Mouse (Mus musculus): ENCODE measurements around the gene Oser1. TPM values are rescaled to one million over a fixed set of nuclear protein-coding genes. Genes with fewer than 3 reads are reported as not detected.

Gene Oser1
- polyA plus RNA-seq, 1 experiment from 2014 or later, result 74.9 TPM

DNA sequence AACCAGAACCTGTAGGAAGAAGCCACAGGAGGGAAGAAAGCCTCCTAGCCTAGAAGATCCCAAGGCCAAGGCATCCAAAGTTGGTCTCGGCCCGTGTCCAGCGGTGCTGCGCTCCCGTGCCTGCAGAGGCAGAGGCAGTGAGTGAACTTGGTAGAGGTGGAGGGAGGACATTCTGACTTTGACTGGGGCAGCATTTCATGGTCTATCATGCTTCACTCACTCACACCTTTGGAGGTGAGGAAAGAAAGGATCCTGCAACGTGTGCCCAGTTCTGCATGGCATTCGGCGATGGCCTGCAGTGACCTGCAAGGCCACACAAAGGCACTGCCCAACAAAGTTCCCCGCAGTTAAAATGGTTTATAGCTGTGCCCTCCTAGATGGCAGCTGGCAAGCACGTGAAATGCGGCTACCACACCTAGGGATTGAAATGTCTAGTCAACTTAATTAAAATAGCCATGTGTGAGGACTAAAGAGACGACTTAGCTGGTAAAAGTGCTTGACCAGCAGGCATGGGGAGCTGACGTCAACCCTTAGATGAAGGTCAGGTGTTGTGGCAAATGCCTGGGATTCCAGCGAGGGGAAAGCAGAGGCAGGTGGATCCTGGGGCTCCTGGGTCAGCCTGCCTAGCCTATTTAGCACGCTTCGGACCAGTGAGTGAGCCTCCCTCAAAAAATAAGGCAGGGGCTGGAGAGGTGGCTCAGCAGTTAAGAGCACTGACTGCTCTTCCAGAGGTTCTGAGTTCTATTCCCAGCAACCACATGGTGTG is 63.5 kb downstream of the Oser1 start:
- TF ChIP-seq CTCF (IDR thresholded peaks at IDR 0.05; ENCODE audit: low read depth), result no peak
- 67% methylated on average over 16 of the region's 16 CpGs for WGBS
- ATAC-seq (replicated peaks; ENCODE audit: low FRiP score, low read depth), result no peak

DNA sequence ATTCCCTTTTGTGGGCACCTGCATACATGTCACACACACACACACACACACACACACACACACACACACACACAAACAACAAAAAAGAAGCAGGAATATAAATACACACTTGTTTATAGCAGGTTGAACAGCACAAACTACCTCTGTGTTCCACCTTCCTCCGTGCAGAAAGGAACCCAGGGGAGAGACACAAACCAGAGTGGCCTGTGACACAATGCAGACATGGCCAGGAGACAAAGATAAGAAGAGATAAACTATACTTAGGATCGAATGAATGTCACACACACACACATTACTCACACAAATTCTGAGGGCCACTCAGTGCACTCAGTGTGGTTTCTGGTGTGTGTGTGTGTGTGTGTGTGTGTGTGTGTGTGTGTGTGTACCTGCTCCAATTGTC is 65.2 kb downstream of the Oser1 start:
- TF ChIP-seq CTCF (IDR thresholded peaks at IDR 0.05; ENCODE audit: low read depth), result no peak
- H3K4me1 ChIP-seq (replicated peaks; ENCODE audit: insufficient read depth, low read length), result no peaks in the 10 kb centered on the region
- no peak for DNase-seq (ENCODE audit: low spot score)
- no peak overlapping the region for H3K4me3 ChIP-seq (replicated peaks; ENCODE audit: low read depth, low read length)
- H3K36me3 ChIP-seq (ENCODE audit: insufficient read depth, low read length), result no peaks in the 10 kb centered on the region
- H3K27ac ChIP-seq, result no peak overlapping the region
- H3K27me3 ChIP-seq (ENCODE audit: insufficient read depth, low read length), result no peaks in the 10 kb centered on the region
- 73% methylated on average over 2 of the region's 2 CpGs for WGBS
- no peak for ATAC-seq (replicated peaks; ENCODE audit: low FRiP score, low read depth)
- H3K9me3 ChIP-seq (replicated peaks; ENCODE audit: low read length), result no peaks in the 10 kb centered on the region
- no peak overlapping the region for H3K9ac ChIP-seq (ENCODE audit: low read depth, low read length)
- no peak overlapping the region for H3K4me2 ChIP-seq (ENCODE audit: low read length)

More for the DNA sequence above, 63.5 kb downstream of the Oser1 start:
- no peak overlapping the region for H3K4me2 ChIP-seq (ENCODE audit: low read length)
- H3K4me3 ChIP-seq (replicated peaks; ENCODE audit: low read depth, low read length), result no peak overlapping the region
- no peaks in the 10 kb centered on the region for H3K27me3 ChIP-seq (ENCODE audit: insufficient read depth, low read length)
- no peak overlapping the region for H3K9ac ChIP-seq (ENCODE audit: low read depth, low read length)
- DNase-seq (ENCODE audit: low spot score), result no peak
- H3K27ac ChIP-seq, result no peak overlapping the region
- no peaks in the 10 kb centered on the region for H3K9me3 ChIP-seq (replicated peaks; ENCODE audit: low read length)
- H3K4me1 ChIP-seq (replicated peaks; ENCODE audit: insufficient read depth, low read length), result no peaks in the 10 kb centered on the region
- no peaks in the 10 kb centered on the region for H3K36me3 ChIP-seq (ENCODE audit: insufficient read depth, low read length)

GRCm38 (mm10) chr2:163358662-163359061 is 65.8 kb downstream of the Oser1 start:
- DNase-seq (ENCODE audit: low spot score) (no peak), ATAC-seq (replicated peaks; ENCODE audit: low FRiP score, low read depth) (no peak)
- Histone ChIP-seq H3K4me1 (replicated peaks; ENCODE audit: insufficient read depth, low read length) (no peaks in the 10 kb centered on the region), H3K4me2 (ENCODE audit: low read length) (no peak overlapping the region), H3K4me3 (replicated peaks; ENCODE audit: low read depth, low read length) (no peak overlapping the region), H3K36me3 (ENCODE audit: insufficient read depth, low read length) (no peaks in the 10 kb centered on the region), H3K27me3 (ENCODE audit: insufficient read depth, low read length) (no peaks in the 10 kb centered on the region), H3K9ac (ENCODE audit: low read depth, low read length) (no peak overlapping the region), H3K27ac (no peak overlapping the region), H3K9me3 (replicated peaks; ENCODE audit: low read length) (no peaks in the 10 kb centered on the region)
- TF ChIP-seq CTCF (IDR thresholded peaks at IDR 0.05; ENCODE audit: low read depth), result no peak
- WGBS, result 62% methylated on average over 5 of the region's 5 CpGs

DNA sequence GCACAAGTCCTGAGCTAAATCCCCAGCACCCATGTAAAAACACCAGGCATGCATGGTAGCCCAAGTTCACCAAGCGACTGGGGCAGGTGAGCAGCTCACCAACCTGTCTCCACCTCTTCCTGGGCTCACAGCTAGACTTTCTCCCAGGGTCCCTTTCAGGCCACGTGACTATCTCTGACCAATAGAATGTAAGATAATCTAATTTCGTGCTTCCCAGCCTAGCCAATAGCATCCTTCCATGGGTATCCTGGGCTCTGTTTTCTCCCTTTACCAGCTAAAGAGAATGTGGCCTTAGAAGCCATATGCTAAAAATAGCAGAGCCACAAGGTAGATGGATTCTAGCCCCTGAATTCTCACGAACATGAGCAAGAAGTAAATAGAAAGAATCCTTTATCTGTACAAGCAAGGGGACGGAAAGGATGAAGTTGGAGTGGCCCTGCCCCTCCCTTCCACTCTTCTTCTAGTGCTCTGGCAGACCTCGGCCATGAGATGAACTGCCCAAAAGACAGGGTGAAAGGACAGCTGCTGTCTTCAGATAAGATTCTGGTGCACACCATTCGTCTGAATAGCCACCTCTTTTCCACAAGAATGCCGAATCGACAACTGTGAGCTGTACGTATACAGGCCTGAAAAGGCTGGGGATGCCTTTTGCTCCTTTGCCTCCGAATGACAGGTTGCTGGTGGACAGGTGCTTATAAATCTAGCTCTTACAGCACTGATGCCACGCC is 68.2 kb downstream of the Oser1 start:
- Histone ChIP-seq H3K9ac (ENCODE audit: low read depth, low read length) (no peak overlapping the region), H3K9me3 (replicated peaks; ENCODE audit: low read length) (no peaks in the 10 kb centered on the region), H3K4me1 (replicated peaks; ENCODE audit: insufficient read depth, low read length) (no peaks in the 10 kb centered on the region), H3K4me2 (ENCODE audit: low read length) (no peak overlapping the region), H3K27me3 (ENCODE audit: insufficient read depth, low read length) (no peaks in the 10 kb centered on the region), H3K36me3 (ENCODE audit: insufficient read depth, low read length) (no peaks in the 10 kb centered on the region), H3K27ac (no peak overlapping the region), H3K4me3 (replicated peaks; ENCODE audit: low read depth, low read length) (no peak overlapping the region)
- 82% methylated on average over 12 of the region's 12 CpGs for WGBS
- DNase-seq (ENCODE audit: low spot score), result no peak
- no peak for TF ChIP-seq CTCF (IDR thresholded peaks at IDR 0.05; ENCODE audit: low read depth)
- ATAC-seq (replicated peaks; ENCODE audit: low FRiP score, low read depth), result no peak

Other genes starting within 250 kb of the Oser1 start
- gene Tox2, start 221.6 kb downstream of the Oser1 start, polyA plus RNA-seq (2015; fragmentation: Nextera tagmentation; extraction: Ambion mirVana), result 0.61 and 1.1 TPM in 2 replicates
- 3.4 and 3.5 TPM in 2 replicates for gene Jph2, start 26.7 kb downstream of the Oser1 start, polyA plus RNA-seq (2015; fragmentation: Nextera tagmentation; extraction: Ambion mirVana)
- gene Gdap1l1, start 13.8 kb upstream of the Oser1 start, polyA plus RNA-seq (2015; fragmentation: Nextera tagmentation; extraction: Ambion mirVana), result 0.64 and 0.74 TPM in 2 replicates
- 10.3 and 10.4 TPM in 2 replicates for gene Fitm2, start 47.9 kb upstream of the Oser1 start, polyA plus RNA-seq (2015; fragmentation: Nextera tagmentation; extraction: Ambion mirVana)
- gene R3hdml, start 67.6 kb upstream of the Oser1 start, polyA plus RNA-seq (2015; fragmentation: Nextera tagmentation; extraction: Ambion mirVana), result 27.4 and 29.8 TPM in 2 replicates
- gene Hnf4a, start 82.1 kb upstream of the Oser1 start, polyA plus RNA-seq (2015; fragmentation: Nextera tagmentation; extraction: Ambion mirVana), result 21.6 and 24.3 TPM in 2 replicates
- gene Ttpal, start 177.6 kb upstream of the Oser1 start, polyA plus RNA-seq (2015; fragmentation: Nextera tagmentation; extraction: Ambion mirVana), result 18.1 and 19.7 TPM in 2 replicates
- gene Serinc3, start 220.4 kb upstream of the Oser1 start, polyA plus RNA-seq (2015; fragmentation: Nextera tagmentation; extraction: Ambion mirVana), result 66.6 and 72.5 TPM in 2 replicates
- gene Pkig, start 233.7 kb upstream of the Oser1 start, polyA plus RNA-seq (2015; fragmentation: Nextera tagmentation; extraction: Ambion mirVana), result 179 and 198 TPM in 2 replicates

All from kidney, postnatal 0 days (tissue).